Mouse (Mus musculus): ENCODE results near the gene Iqcn. TPM values are rescaled to one million over a fixed set of nuclear protein-coding genes. Genes with fewer than 3 reads are reported as not detected.
A peak's percentile ranks its signal among the peaks of the same experiment; 100 is the strongest.

Gene Iqcn
- polyA plus RNA-seq, 1 experiment from 2014 or later = not detected

- peak; percentile 7 for ATAC-seq (ENCODE audit: low read depth)
- peaks cover 34% of the 10 kb centered on the region for H3K4me1 ChIP-seq (ENCODE audit: control insufficient read depth, insufficient read depth, low read length)
- WGBS = 0% methylated on average over 15 of the region's 20 CpGs
These were observed 2.7 kb upstream of the Iqcn start for GRCm38 (mm10) chr8:70700555-70700922.

GRCm38 (mm10) chr8:70701048-70701981 is 1.9 kb upstream of the Iqcn start:
- Histone ChIP-seq H3K27ac (replicated peaks; ENCODE audit: low read depth, low read length) (peak overlapping the region; percentile 99; the same call in 1 of the 2 replicates), H3K9me3 (ENCODE audit: control insufficient read depth, low read length) (no peaks in the 10 kb centered on the region), H3K4me2 (ENCODE audit: low read depth, low read length) (peak overlapping the region; percentile 61), H3K27me3 (replicated peaks; ENCODE audit: control insufficient read depth, insufficient read depth, low read length) (no peaks in the 10 kb centered on the region), H3K36me3 (ENCODE audit: control insufficient read depth, insufficient read depth, low read length) (peaks cover 21% of the 10 kb centered on the region; the same call in 1 of the 2 replicates), H3K4me1 (ENCODE audit: control insufficient read depth, insufficient read depth, low read length) (peaks cover 26% of the 10 kb centered on the region), H3K9ac (ENCODE audit: low read depth, low read length) (peak overlapping the region; percentile 100), H3K4me3 (ENCODE audit: low read depth, low read length) (peak overlapping the region; percentile 96)
- ATAC-seq (ENCODE audit: low read depth) (no peak), DNase-seq (ENCODE audit: low spot score) (no peak)
- 50% methylated on average over 10 of the region's 10 CpGs for WGBS

More at GRCm38 (mm10) chr8:70700555-70700922, 2.7 kb upstream of the Iqcn start:
- Histone ChIP-seq H3K36me3 (ENCODE audit: control insufficient read depth, insufficient read depth, low read length) (peaks cover 21% of the 10 kb centered on the region; the same call in 1 of the 2 replicates), H3K9me3 (ENCODE audit: control insufficient read depth, low read length) (no peaks in the 10 kb centered on the region), H3K4me3 (ENCODE audit: low read depth, low read length) (peak overlapping the region; percentile 96), H3K27ac (replicated peaks; ENCODE audit: low read depth, low read length) (peak overlapping the region; percentile 99), H3K9ac (ENCODE audit: low read depth, low read length) (peak overlapping the region; percentile 100), H3K27me3 (replicated peaks; ENCODE audit: control insufficient read depth, insufficient read depth, low read length) (no peaks in the 10 kb centered on the region), H3K4me2 (ENCODE audit: low read depth, low read length) (peak overlapping the region; percentile 61)
- peak; percentile 97 for DNase-seq (ENCODE audit: low spot score)

- Histone ChIP-seq H3K4me3 (ENCODE audit: low read depth, low read length) (no peak overlapping the region), H3K4me1 (ENCODE audit: control insufficient read depth, insufficient read depth, low read length) (peaks cover 17% of the 10 kb centered on the region), H3K9me3 (ENCODE audit: control insufficient read depth, low read length) (no peaks in the 10 kb centered on the region), H3K4me2 (ENCODE audit: low read depth, low read length) (peak overlapping the region; percentile 61; the same call in 1 of the 2 replicates), H3K27me3 (replicated peaks; ENCODE audit: control insufficient read depth, insufficient read depth, low read length) (no peaks in the 10 kb centered on the region), H3K9ac (ENCODE audit: low read depth, low read length) (no peak overlapping the region), H3K27ac (replicated peaks; ENCODE audit: low read depth, low read length) (no peak overlapping the region), H3K36me3 (ENCODE audit: control insufficient read depth, insufficient read depth, low read length) (peaks cover 21% of the 10 kb centered on the region; the same call in 1 of the 2 replicates)
- ATAC-seq (ENCODE audit: low read depth) (no peak), DNase-seq (ENCODE audit: low spot score) (no peak)
- 83% methylated on average over 2 of the region's 2 CpGs for whole genome bisulfite sequencing
These were observed 1.0 kb upstream of the Iqcn start for GRCm38 (mm10) chr8:70701982-70702841.

GRCm38 (mm10) chr8:70702842-70703182 is 445 bp upstream of the Iqcn start:
- Histone ChIP-seq H3K4me1 (ENCODE audit: control insufficient read depth, insufficient read depth, low read length) (peaks cover 11% of the 10 kb centered on the region), H3K9me3 (ENCODE audit: control insufficient read depth, low read length) (no peaks in the 10 kb centered on the region), H3K4me3 (ENCODE audit: low read depth, low read length) (no peak overlapping the region), H3K9ac (ENCODE audit: low read depth, low read length) (no peak overlapping the region), H3K36me3 (ENCODE audit: control insufficient read depth, insufficient read depth, low read length) (peaks cover 21% of the 10 kb centered on the region; the same call in 1 of the 2 replicates), H3K27me3 (replicated peaks; ENCODE audit: control insufficient read depth, insufficient read depth, low read length) (no peaks in the 10 kb centered on the region), H3K4me2 (ENCODE audit: low read depth, low read length) (no peak overlapping the region), H3K27ac (replicated peaks; ENCODE audit: low read depth, low read length) (no peak overlapping the region)
- ATAC-seq (ENCODE audit: low read depth) (no peak), DNase-seq (ENCODE audit: low spot score) (no peak)
- WGBS = 81% methylated on average over 3 of the region's 3 CpGs

GRCm38 (mm10) chr8:70708281-70708680 is 5.0 kb downstream of the Iqcn start:
- Histone ChIP-seq H3K36me3 (ENCODE audit: control insufficient read depth, insufficient read depth, low read length) (0 out of 2 replicates have a peak, but pooled peaks cover 9% of the 10 kb centered on the region), H3K9ac (ENCODE audit: low read depth, low read length) (no peak overlapping the region), H3K9me3 (ENCODE audit: control insufficient read depth, low read length) (no peaks in the 10 kb centered on the region), H3K27me3 (replicated peaks; ENCODE audit: control insufficient read depth, insufficient read depth, low read length) (no peaks in the 10 kb centered on the region), H3K4me2 (ENCODE audit: low read depth, low read length) (no peak overlapping the region), H3K4me3 (ENCODE audit: low read depth, low read length) (no peak overlapping the region), H3K27ac (replicated peaks; ENCODE audit: low read depth, low read length) (no peak overlapping the region), H3K4me1 (ENCODE audit: control insufficient read depth, insufficient read depth, low read length) (no peaks in the 10 kb centered on the region)
- ATAC-seq (ENCODE audit: low read depth) (no peak), DNase-seq (ENCODE audit: low spot score) (no peak)
- 90% methylated on average over 14 of the region's 14 CpGs for WGBS

- no peaks in the 10 kb centered on the region for H3K36me3 ChIP-seq (ENCODE audit: control insufficient read depth, insufficient read depth, low read length)
- ATAC-seq (ENCODE audit: low read depth) = no peak
- no peak for DNase-seq (ENCODE audit: low spot score)
- no peak overlapping the region for H3K4me3 ChIP-seq (ENCODE audit: low read depth, low read length)
- no peaks in the 10 kb centered on the region for H3K27me3 ChIP-seq (replicated peaks; ENCODE audit: control insufficient read depth, insufficient read depth, low read length)
- no peak overlapping the region for H3K27ac ChIP-seq (replicated peaks; ENCODE audit: low read depth, low read length)
- H3K9me3 ChIP-seq (ENCODE audit: control insufficient read depth, low read length) = no peaks in the 10 kb centered on the region
- no peak overlapping the region for H3K9ac ChIP-seq (ENCODE audit: low read depth, low read length)
- no peaks in the 10 kb centered on the region for H3K4me1 ChIP-seq (ENCODE audit: control insufficient read depth, insufficient read depth, low read length)
- 87% methylated on average over 8 of the region's 9 CpGs for WGBS
- H3K4me2 ChIP-seq (ENCODE audit: low read depth, low read length) = no peak overlapping the region
These were observed 6.5 kb downstream of the Iqcn start for GRCm38 (mm10) chr8:70709794-70710193.

GRCm38 (mm10) chr8:70710296-70710695 is 7.0 kb downstream of the Iqcn start:
- no peak overlapping the region for H3K4me2 ChIP-seq (ENCODE audit: low read depth, low read length)
- H3K9me3 ChIP-seq (ENCODE audit: control insufficient read depth, low read length) = no peaks in the 10 kb centered on the region
- H3K4me1 ChIP-seq (ENCODE audit: control insufficient read depth, insufficient read depth, low read length) = no peaks in the 10 kb centered on the region
- ATAC-seq (ENCODE audit: low read depth) = no peak
- H3K27ac ChIP-seq (replicated peaks; ENCODE audit: low read depth, low read length) = no peak overlapping the region
- H3K9ac ChIP-seq (ENCODE audit: low read depth, low read length) = no peak overlapping the region
- no peaks in the 10 kb centered on the region for H3K36me3 ChIP-seq (ENCODE audit: control insufficient read depth, insufficient read depth, low read length)
- H3K27me3 ChIP-seq (replicated peaks; ENCODE audit: control insufficient read depth, insufficient read depth, low read length) = no peaks in the 10 kb centered on the region
- H3K4me3 ChIP-seq (ENCODE audit: low read depth, low read length) = no peak overlapping the region
- 100% methylated on average over 1 of the region's 1 CpGs for WGBS
- DNase-seq (ENCODE audit: low spot score) = no peak

- H3K4me3 ChIP-seq (ENCODE audit: low read depth, low read length) = no peak overlapping the region
- H3K9ac ChIP-seq (ENCODE audit: low read depth, low read length) = no peak overlapping the region
- H3K36me3 ChIP-seq (ENCODE audit: control insufficient read depth, insufficient read depth, low read length) = no peaks in the 10 kb centered on the region
- ATAC-seq (ENCODE audit: low read depth) = no peak
- no peak for DNase-seq (ENCODE audit: low spot score)
- H3K9me3 ChIP-seq (ENCODE audit: control insufficient read depth, low read length) = no peaks in the 10 kb centered on the region
- H3K27me3 ChIP-seq (replicated peaks; ENCODE audit: control insufficient read depth, insufficient read depth, low read length) = no peaks in the 10 kb centered on the region
- H3K4me1 ChIP-seq (ENCODE audit: control insufficient read depth, insufficient read depth, low read length) = no peaks in the 10 kb centered on the region
- no peak overlapping the region for H3K4me2 ChIP-seq (ENCODE audit: low read depth, low read length)
- 87% methylated on average over 6 of the region's 11 CpGs for WGBS
- no peak overlapping the region for H3K27ac ChIP-seq (replicated peaks; ENCODE audit: low read depth, low read length)
These were observed 7.8 kb downstream of the Iqcn start for GRCm38 (mm10) chr8:70711041-70711440.
